Mouse (Mus musculus): ENCODE data around the gene Ces1a.

Gene Ces1a

GRCm38 (mm10) chr8:92996840-92997239, 51.2 kb downstream of the Ces1a start:
- DNase-seq (ENCODE audit: low read depth): no peak

DNA sequence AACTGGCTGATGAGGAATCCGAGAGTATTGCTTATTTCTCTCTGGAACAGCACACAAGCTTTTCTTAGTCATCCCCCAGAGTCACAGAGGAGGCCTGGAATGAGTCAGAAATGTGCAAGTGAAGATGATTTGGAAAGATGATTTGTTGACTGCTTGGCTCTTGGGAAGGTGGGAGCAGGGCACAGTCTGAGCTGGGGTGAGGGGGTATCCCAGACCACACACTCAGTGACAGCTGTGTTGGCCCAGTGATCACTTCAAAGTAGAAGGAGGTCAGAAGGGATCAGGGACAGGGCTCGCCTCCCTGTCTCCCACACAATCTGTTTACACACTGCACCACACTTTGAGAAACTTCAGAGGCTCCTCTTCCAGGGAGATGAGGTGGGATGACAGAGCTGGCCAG, 63.6 kb downstream of the Ces1a start:
- no peak for DNase-seq (ENCODE audit: low read depth)

- DNase-seq (ENCODE audit: low read depth): no peak
These were observed 65.5 kb downstream of the Ces1a start for GRCm38 (mm10) chr8:92982491-92982890.

DNA sequence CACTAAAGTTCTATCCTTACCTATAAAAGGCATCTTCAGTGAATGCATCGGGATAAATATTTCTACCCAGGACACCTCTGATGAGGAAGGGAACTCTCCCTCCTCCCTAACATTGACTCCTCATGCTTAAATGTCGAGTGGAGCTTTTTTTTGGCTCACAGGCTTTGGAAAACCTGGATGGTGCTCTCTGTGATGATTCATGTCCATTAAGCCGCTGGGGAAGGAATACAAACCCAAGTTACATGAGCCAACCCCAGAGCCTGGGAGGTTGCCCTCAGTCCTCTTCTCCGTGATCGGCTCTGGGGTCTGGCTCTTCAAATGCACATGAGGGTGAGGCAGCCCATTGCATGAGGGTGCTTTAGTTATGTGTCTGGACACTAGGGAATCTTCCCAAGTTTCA, 71.3 kb downstream of the Ces1a start:
- no peak for DNase-seq (ENCODE audit: low read depth)

DNA sequence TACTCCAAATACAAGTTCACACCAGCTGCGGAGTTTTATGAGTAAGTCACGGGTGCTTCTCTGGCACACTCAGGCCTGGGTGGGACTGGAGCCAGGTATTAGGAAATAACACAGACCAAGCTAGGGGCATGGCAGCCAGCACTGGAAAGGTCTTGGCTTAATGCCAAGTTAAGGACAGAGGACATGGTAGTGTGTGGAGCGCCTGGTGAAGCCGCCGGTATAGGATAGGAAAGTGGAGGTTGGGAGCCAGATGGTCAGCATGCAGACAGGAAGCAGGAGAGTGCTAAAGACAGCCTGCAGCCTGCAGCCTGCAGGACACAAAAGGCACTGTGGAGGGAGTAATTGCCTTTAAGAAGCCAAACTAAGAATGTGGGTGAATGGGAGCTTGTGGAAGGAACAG, 75.0 kb downstream of the Ces1a start:
- DNase-seq (ENCODE audit: low read depth): no peak
